Mouse (Mus musculus): ENCODE results near the gene Ly6g6c. TPM values are rescaled to one million over a fixed set of nuclear protein-coding genes. Genes with fewer than 3 reads are reported as not detected.
A peak's percentile ranks its signal among the peaks of the same experiment; 100 is the strongest.

The Ly6g6c gene
- total RNA-seq, 2 experiments from 2014 or later = not detected

- DNase-seq = no peak
Measured at GRCm38 (mm10) chr17:35057090-35057489, 8.1 kb upstream of the Ly6g6c start.

DNA sequence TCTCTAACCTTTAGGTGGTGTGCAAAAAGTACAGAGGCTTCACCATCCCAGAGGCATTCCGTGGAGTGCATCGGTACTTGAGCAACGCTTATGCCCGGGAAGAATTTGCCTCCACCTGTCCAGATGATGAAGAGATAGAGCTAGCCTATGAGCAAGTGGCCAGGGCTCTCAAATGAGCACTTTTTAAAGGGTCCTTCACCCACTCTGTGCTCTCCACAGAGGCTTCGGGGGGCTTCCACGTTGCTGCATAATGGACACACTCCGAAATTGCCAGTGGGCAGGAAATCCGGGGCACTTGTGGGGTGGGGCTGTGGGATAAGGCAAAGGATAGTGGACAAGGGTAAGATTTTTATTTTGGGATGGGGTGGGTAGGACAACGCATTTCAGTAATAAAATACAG lies 6.9 kb upstream of the Ly6g6c start:
- DNase-seq = no peak

DNA sequence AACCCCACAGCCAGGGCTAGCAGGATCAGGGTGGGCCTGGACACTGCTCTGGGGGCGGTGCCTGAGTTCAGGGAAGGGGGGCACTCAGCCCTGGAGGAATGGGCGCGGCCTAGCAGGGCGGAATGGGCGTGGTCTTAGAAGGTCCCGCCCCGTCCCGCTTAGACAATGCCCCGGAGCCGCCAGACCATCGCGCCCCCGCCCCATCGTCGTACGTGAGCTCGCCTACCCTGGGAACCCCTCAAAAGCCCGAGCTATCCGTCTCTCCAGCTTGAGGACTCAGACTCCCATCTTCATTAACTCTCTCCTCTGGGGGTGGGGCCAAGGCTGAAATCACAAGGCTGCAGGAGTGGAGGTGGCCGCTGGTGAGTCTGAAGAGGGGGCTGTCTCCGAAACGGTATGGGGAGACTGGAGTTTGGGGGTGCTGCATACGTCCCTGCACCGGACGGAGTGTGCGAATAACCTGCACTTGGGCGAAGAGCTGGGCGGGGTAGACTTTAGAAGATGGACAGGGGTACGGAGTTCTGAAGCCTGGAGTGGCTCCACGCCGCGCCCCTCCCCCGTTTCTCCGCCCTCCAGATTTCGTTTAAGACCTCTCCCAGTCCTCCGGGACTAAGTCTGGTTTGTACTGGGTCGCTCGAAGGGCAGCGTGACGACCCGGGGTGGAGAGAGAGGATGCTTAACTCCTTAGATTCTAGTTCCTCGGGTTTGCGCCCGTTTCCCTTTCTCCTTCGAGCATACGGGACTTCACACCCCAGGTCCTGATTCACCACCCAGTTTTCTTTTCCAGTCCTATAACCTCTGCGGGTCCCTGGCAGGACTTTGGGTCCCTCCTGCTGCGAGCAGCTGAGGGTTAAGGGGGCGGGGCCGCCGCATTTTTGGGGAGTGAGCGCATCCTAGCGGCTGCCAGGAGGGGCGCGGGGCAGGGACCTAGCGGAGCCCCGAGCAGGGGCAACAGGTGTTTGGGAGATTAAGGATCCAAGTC lies 6.0 kb upstream of the Ly6g6c start, which contains the start of gene Ddah2:
TSS of gene Ddah2 (plus strand) at position 125 of the 982 bp plus-strand sequence.
- peak; percentile 93 to 94 for DNase-seq

GRCm38 (mm10) chr17:35060071-35060470 lies 5.1 kb upstream of the Ly6g6c start:
- DNase-seq = no peak

- DNase-seq = peak; percentile 27 to 41
Measured at GRCm38 (mm10) chr17:35060737-35061297, 4.4 kb upstream of the Ly6g6c start.

DNA sequence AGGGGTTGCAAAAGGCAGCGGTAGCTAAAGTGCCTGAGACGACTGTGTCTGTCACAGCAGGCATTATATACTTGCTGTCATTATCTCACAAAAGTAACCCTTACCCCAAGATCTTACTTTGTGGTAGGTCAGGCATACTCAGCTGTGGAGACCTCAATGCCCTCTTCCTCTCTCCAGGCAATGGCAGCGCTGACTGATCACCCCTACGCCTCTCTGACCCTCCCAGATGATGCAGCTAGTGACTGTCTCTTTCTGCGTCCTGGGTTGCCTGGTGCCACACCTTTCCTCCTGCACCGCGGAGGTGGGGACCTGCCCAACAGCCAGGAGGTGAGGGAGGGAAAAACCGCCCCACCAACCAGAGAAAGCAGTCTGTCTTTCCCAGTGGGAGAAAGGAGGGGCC lies 3.9 kb upstream of the Ly6g6c start:
- no peak for DNase-seq

- peak; percentile 38 to 40 for DNase-seq
Measured at GRCm38 (mm10) chr17:35063466-35063865, 1.7 kb upstream of the Ly6g6c start.

DNA sequence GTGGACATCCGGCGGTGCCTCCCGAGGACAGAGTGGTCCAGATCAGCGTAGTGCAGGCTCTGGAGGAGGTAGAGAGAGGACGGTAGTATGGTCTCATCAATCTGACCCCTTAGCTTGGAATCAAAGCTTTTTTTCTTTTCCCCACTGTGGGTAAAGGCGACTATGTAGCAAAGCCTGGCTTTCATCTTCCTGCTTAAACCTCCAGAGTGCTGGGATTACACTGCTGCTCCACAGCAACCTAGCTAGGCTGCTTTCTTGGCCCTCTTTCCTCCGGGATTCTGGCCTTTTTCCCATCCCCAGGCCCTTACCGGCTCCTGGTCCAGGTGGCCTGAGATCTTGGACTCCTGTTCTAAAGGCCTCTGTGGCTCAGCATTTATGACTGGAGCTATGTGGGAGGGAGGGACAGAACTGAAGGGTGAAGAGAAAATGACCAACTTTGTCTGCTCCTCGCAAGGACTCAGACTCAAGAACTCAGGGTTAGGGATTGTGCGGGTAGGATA lies 760 bp upstream of the Ly6g6c start:
- no peak for DNase-seq

DNA sequence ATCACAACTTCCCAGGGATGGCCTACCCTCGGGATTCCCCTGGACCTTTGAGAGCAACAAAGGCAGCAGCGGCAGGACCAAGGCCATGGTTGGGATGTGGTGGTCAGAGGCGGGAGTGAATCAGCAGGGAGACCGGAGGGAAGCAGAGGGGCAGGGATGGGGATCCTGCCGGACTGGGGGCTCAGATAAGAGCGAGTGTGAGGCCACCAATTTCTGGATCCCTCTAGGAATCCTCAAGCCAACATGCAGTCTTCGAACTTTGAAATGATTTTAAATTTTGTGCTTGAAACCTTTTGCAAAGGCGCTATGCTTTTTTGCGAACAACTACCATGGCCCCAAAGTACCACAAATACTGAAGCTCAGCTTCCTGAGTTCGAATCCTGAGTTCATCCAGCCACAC lies 896 bp downstream of the Ly6g6c start, which contains the start of gene Mpig6b:
TSS of gene Mpig6b (minus strand) at position 101 of the 400 bp plus-strand sequence.
- DNase-seq = no peak

DNA sequence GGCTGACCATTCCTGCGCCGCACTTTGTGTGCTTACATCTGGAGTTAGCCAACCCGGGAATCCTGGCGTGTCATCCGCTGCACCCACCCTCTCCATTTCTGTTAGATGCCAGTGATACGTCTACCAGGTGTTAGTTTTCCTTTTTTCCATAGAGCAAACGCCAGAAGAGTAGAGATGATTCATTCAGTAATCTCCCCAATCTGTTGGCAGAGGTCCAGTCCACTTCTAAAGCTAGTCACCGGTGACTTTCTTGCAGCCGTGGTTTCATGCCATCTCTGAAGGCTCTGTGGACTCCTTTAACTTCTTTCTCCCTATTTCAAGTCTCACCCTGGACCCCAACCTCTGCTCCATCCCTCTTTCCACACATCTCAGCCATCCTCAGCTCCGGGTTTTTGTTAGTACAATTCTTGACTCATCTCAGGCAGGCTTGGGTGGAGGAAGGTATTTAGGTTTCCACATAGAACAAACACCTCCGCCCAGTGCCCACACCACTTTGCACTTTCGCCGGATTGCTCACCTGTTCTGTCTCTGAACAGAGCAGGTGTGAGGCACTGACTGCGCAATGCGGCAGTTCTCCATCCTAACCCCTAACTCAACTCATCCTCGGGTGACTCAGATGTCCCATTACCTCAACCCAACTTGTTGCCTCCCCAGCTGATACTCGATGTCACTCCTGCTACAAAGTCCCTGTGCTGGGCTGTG lies 3.2 kb downstream of the Ly6g6c start:
- no peak for DNase-seq

- peak in 1 of 2 experiments; percentile 54 for DNase-seq
Measured at GRCm38 (mm10) chr17:35070556-35071229, 5.5 kb downstream of the Ly6g6c start.

- no peak for DNase-seq
Measured at GRCm38 (mm10) chr17:35071454-35071853, 6.3 kb downstream of the Ly6g6c start.

DNA sequence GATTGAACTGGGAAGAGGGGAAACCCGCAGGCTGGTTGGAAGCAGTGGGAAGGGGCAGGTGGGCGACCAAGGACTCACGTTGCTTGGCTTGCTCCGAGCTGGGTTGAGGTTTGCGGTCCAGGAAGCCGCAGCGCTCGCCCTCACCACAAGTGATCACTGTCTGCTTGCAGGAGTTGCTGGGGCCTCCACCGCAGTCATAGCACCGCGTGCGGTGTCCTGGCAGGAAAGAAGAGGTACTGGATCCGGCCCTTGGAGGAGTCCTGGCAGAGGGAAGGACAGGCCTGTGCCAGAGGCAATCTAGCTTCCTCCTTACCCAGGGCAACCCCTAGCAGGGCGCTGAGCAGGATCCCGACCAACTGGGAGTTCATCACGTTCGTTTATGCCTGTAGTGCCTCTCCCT lies 8.9 kb downstream of the Ly6g6c start:
- no peak for DNase-seq

- DNase-seq = no peak
Measured at GRCm38 (mm10) chr17:35076507-35077176, 11.5 kb downstream of the Ly6g6c start, which contains the start of gene Ly6g6e. Gene Ly6g6e, plus strand, starts transcription at chr17:35076902.

DNA sequence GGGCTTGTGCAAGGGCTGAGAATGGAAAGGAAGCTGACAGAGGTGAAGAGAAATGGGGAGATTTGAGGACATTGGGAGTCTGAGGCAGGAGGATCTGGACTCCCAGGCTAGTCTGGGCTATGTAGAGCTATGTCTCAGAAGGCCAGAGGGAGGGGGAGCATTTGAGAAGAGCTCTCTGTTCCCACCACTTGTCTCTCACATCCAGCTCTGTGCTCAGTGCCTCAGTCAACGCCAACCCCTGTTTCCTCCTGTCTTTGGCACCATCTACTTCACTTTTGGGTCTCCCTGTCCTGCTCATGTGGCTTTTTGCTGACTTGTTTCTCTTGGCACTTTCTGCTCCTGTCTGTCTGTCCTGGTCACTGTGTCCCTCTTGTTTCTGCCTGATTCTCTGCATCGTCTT lies 12.1 kb downstream of the Ly6g6c start:
- no peak for DNase-seq

DNA sequence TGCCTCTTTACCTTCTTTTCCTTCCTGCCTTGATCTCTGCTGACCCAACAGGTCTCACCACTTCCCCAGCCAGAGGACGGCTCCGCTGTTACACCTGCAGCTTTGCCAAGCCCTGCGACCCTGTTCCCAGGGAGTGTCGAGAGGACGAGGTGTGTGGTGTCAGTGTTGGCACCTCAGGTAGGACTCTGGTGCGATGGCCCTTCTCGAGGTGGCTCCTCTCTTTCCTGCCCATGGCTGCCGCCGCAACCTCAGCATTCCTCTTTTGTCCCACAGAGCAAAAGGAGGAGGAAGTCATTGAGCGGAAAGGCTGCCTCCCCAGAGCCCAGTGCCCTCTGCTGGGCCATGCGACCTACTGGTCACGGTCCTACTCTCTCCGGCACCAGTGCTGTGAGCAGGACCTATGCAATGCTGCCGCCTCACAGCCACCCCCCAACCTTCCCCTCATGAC lies 12.6 kb downstream of the Ly6g6c start, which contains the start of gene Ly6g6d:
TSS of gene Ly6g6d (minus strand) at position 280 of the 448 bp plus-strand sequence.
- peak; percentile 67 to 73 for DNase-seq

- DNase-seq = peak in 1 of 2 experiments; percentile 32
Measured at GRCm38 (mm10) chr17:35079778-35080177, 14.6 kb downstream of the Ly6g6c start.

- no peak for DNase-seq
Measured at GRCm38 (mm10) chr17:35080248-35080647, 15.1 kb downstream of the Ly6g6c start.

DNA sequence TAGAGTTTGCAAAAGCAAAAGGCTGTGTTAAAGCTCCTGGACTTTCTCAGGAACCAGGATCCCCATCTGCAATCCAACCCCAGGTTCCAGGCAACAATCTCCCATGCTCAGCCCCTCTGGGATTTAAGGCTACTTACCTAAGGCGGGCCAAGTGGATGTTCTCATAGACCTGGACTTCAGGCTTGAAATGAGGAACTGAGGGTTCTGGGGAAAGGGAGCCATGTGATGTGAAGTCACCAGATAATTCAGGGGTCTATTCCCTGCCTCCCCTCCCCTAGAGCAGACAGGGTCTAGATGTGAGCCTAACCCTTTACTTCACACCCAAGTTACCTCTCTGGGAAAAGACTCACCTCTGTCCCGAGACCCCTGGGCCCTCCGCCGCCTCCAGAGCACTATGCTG lies 15.5 kb downstream of the Ly6g6c start:
- no peak for DNase-seq

DNA sequence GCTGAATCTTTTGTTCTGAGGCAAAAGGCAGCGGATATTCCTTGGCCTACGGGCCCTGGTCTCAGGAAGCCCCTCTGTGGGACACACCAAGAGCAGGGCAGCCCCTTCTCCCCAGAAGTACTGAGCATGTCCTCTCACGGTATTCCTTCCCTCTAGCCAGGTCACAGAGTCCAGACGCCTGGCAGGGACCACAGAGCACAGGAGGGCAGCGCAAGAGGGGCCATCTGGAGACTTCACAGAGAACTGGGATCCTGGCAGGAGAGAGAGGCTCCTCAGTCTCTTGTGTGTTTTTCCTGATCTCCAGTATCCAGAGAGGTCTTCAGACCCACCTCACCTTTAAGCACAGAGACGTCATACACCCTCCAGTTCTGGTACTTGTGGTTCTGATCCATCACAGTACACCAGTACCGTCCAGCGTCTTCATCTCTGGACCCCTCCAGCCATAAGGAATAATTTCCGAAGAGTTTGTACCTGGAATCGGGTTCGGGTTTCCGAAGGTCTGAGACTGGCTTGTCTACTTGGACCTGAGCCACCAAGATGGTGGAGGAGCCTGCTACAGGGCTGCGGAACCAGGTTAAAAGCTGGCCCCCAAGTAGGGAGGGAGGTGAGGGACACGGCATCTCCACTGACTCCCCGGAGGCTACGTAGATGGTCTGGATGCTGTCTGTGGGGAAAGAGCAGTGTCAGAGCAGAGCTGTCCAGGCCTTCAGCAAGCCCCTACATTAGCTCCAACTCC lies 17.8 kb downstream of the Ly6g6c start:
- DNase-seq = no peak
